Mouse (Mus musculus) duodenum, adult 2 months (tissue): ENCODE measurements around the gene Fabp7. TPM values are rescaled to one million over a fixed set of nuclear protein-coding genes. Genes with fewer than 3 reads are reported as not detected.

Source experiments
- polyA plus RNA-seq: library from polyadenylated mRNA; depleted of rRNA; stranded (reverse); fragments of >200 nt; gene quantifications from 2 replicates; pipeline ENCODE4 v1.2.3, GENCODE M21; 2012; ENCODE audit warnings: low replicate concordance; rRNA removed

Fabp7 gene
- polyA plus RNA-seq, result not detected in 2 replicates

GRCm38 (mm10) chr10:57784876-57785150 lies at the start of gene Fabp7:
Gene Fabp7, plus strand, starts transcription at chr10:57784881.

GRCm38 (mm10) chr10:57794018-57794417 lies 9.3 kb downstream of the Fabp7 start, which contains the start of gene Smpdl3a:
Gene Smpdl3a, plus strand, starts transcription at chr10:57794335.

Other genes with a start within 250 kb of the Fabp7 start
- gene Pkib, start 152.9 kb upstream of the Fabp7 start, polyA plus RNA-seq, result 0.34 and 0.52 TPM in 2 replicates
- 129 and 234 TPM in 2 replicates for gene Smpdl3a, start 9.5 kb downstream of the Fabp7 start, polyA plus RNA-seq